Mouse (Mus musculus): ENCODE measurements at regions not wholly inside any gene's neighbourhood (a gene's known extent, or its start where the extent isn't known, plus 50 kb on each side); places are given as distances from the start of the nearest gene placed in this dataset.

- DNase-seq (ENCODE audit: low spot score): no peak
Measured at GRCm38 (mm10) chr6:93623541-93623940, 660.2 kb downstream of the Magi1 start.

- DNase-seq (ENCODE audit: low spot score): no peak
Measured at GRCm38 (mm10) chr6:93616926-93617325, 666.8 kb downstream of the Magi1 start.

GRCm38 (mm10) chr6:93600376-93600775 is 657.1 kb upstream of the Adamts9 start:
- DNase-seq (ENCODE audit: low spot score): peak; percentile 83

GRCm38 (mm10) chr6:93599371-93599770 is 656.1 kb upstream of the Adamts9 start:
- DNase-seq (ENCODE audit: low spot score): no peak

- DNase-seq (ENCODE audit: low spot score): no peak
Measured at GRCm38 (mm10) chr6:93589935-93590334, 646.6 kb upstream of the Adamts9 start.

GRCm38 (mm10) chr6:93586871-93587270 is 643.6 kb upstream of the Adamts9 start:
- DNase-seq (ENCODE audit: low spot score): no peak

- no peak for DNase-seq (ENCODE audit: low spot score)
Measured at GRCm38 (mm10) chr6:93581141-93581540, 637.8 kb upstream of the Adamts9 start.

GRCm38 (mm10) chr6:93580716-93581115 is 637.4 kb upstream of the Adamts9 start:
- no peak for DNase-seq (ENCODE audit: low spot score)

- no peak for DNase-seq (ENCODE audit: low spot score)
Measured at GRCm38 (mm10) chr6:93575249-93575648, 632.0 kb upstream of the Adamts9 start.

- peak; percentile 12 for DNase-seq (ENCODE audit: low spot score)
Measured at GRCm38 (mm10) chr6:93573679-93574635, 630.7 kb upstream of the Adamts9 start.

GRCm38 (mm10) chr6:93569866-93570265 is 626.6 kb upstream of the Adamts9 start:
- DNase-seq (ENCODE audit: low spot score): no peak

- DNase-seq (ENCODE audit: low spot score): no peak
Measured at GRCm38 (mm10) chr6:93569211-93569610, 625.9 kb upstream of the Adamts9 start.

- no peak for DNase-seq (ENCODE audit: low spot score)
Measured at GRCm38 (mm10) chr6:93566661-93567060, 623.4 kb upstream of the Adamts9 start.

- no peak for DNase-seq (ENCODE audit: low spot score)
Measured at GRCm38 (mm10) chr6:93548311-93548710, 605.0 kb upstream of the Adamts9 start.

- no peak for DNase-seq (ENCODE audit: low spot score)
Measured at GRCm38 (mm10) chr6:93544246-93544645, 601.0 kb upstream of the Adamts9 start.

GRCm38 (mm10) chr6:93543354-93544129 is 600.2 kb upstream of the Adamts9 start:
- no peak for DNase-seq (ENCODE audit: low spot score)

- DNase-seq (ENCODE audit: low spot score): no peak
Measured at GRCm38 (mm10) chr6:93539583-93539982, 596.3 kb upstream of the Adamts9 start.

- DNase-seq (ENCODE audit: low spot score): no peak
Measured at GRCm38 (mm10) chr6:93539171-93539570, 595.9 kb upstream of the Adamts9 start.

- DNase-seq (ENCODE audit: low spot score): no peak
Measured at GRCm38 (mm10) chr6:93537971-93538370, 594.7 kb upstream of the Adamts9 start.

GRCm38 (mm10) chr6:93537126-93537525 is 593.8 kb upstream of the Adamts9 start:
- no peak for DNase-seq (ENCODE audit: low spot score)

GRCm38 (mm10) chr6:93513818-93514217 is 570.5 kb upstream of the Adamts9 start:
- no peak for DNase-seq (ENCODE audit: low spot score)

- DNase-seq (ENCODE audit: low spot score): no peak
Measured at GRCm38 (mm10) chr6:93509857-93510256, 566.6 kb upstream of the Adamts9 start.

- no peak for DNase-seq (ENCODE audit: low spot score)
Measured at GRCm38 (mm10) chr6:93497824-93498223, 554.5 kb upstream of the Adamts9 start.

All from testis, postnatal 14 days (tissue).